Mouse (Mus musculus) spleen, postnatal 4 days (tissue): ENCODE measurements around the gene Gm3239.
"Not testable (repeated sequence)": the region's sequence is repeated elsewhere in the genome, so short reads cannot be mapped to it uniquely, and the experiment has no call there.

ENCODE experiments used
- DNase-seq, 2 experiments: peaks; one replicate each; pipeline ENCODE4 v3.0.0; 2022; ENCODE audit warnings: low spot score in 2 of 2

Gene Gm3239

DNA sequence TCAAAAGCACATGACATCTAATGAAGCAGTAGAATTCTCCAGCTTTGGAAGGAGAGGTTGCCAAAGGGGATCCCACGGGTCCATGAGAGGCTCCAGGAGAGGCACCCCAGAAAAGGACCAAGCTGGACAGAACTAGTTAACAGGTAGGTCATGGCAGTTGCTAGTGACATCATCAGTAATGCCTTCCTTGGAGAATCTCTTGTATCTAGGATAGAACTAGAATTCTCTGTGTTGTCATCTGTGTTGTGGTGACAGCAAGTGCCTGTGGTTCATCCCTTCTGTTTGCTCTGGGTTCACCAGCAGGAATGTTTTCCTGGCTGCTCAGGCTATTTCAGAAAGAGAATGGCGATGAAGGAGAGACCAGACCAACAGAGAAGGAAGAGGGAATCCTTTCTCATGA lies at the start of gene Gm3239:
Gm3239 (plus strand) TSS at position 301 of the 400 bp plus-strand sequence.
- not testable (repeated sequence) for DNase-seq

DNA sequence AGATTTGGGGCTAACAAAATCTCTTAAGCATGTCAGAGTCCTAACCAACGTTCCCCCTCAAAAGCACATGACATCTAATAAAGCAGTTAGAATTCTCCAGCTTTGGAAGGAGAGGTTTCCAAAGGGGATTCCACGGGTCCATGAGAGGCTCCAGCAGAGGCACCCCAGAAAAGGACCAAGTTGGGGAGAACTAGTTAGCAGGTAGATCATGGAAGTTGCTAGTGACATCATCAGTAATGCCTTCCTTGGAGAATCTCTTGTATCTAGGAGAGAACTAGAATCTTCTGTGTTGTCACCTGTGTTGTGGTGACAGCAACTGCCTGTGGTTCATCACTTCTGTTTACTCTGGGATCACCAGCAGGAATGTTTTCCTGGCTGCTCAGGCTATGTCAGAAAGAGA lies 31.9 kb upstream of the Gm3239 start, which contains the start of gene Gm8159:
Gm8159 (plus strand) TSS at position 301 of the 400 bp plus-strand sequence.
- DNase-seq: not testable (repeated sequence)

DNA sequence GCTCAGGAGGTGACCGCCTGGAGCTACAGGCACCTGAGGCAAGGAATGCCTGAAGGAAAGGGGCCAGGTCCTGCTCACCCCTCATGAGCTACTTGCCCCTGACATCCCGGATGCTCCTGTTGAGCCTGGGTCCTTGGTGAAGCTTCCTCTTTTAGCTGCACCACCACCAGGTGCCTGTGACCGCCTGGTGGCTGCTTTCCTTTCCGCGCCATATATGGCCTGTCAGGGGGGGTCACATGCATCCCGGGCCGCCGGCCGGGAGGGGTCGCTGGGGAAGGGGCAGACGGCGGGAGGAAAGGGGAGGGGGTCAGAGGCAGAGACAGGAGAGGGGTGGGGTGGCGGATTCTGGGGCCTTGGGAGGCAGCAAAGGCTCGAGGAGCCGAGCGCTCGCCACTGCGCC lies 14.7 kb upstream of the Gm3239 start:
- not testable (repeated sequence) for DNase-seq

GRCm38 (mm10) chr14:4650324-4650723 lies 13.7 kb upstream of the Gm3239 start:
- not testable (repeated sequence) for DNase-seq

- DNase-seq: not testable (repeated sequence)
Observed at GRCm38 (mm10) chr14:4708938-4709337, 44.9 kb downstream of the Gm3239 start, which contains the start of gene Gm7876. TSS of gene Gm7876 (plus strand) at chr14:4709238.
